In genomic region chr9:37018154-37018553, GRCm38 (mm10) we compare ENCODE assay signal across 9 mouse cellular contexts.
DNase-seq lines count a peak whose midpoint lies in the region; ATAC-seq and TF ChIP-seq lines count a peak whose summit lies in the region.
"Had no signal": no experiment of that assay in that cellular context is flagged by ENCODE, and none has a peak within 500 bp of the region (broad histone marks: within the 10 kb centered on the region; RNA-seq: fewer than 3 reads in every experiment).

No protein-coding gene starts in this region.

- H3K27ac ChIP-seq in testis, adult 2 months (ENCODE audit: control insufficient read depth, insufficient read depth, low read depth, low read length), result no peak overlapping the region
- no peak overlapping the region for H3K27ac ChIP-seq in forebrain, embryonic 10.5 days
- H3K27ac ChIP-seq: heart, embryonic 13.5 days had no signal

- DNase-seq in adrenal gland, postnatal 25 days, result peak; percentile 10
- no peak for DNase-seq in adrenal gland, postnatal 4 days (ENCODE audit: low spot score in 2 of 2)
- DNase-seq in testis, postnatal 14 days (ENCODE audit: low spot score), result no peak
- peak; percentile 50 to 72 for DNase-seq in left cerebral cortex, postnatal 36 days (ENCODE audit: low spot score in 2 of 2)
- no peak for DNase-seq in forebrain, embryonic 10.5 days (ENCODE audit: extremely low spot score, low spot score)
- DNase-seq in T-cell, adult 2 months (ENCODE audit: low spot score), result no peak

- H3K27me3 ChIP-seq in testis, adult 2 months (ENCODE audit: control insufficient read depth, insufficient read depth, low read length), result no peaks in the 10 kb centered on the region
- H3K27me3 ChIP-seq in forebrain, embryonic 10.5 days (ENCODE audit: poor library complexity, severe bottlenecking), result 0 out of 2 replicates have a peak, but pooled peaks cover 5% of the 10 kb centered on the region

- intact Hi-C loops in left cerebral cortex, postnatal 36 days (cut with DNase I), result no loop called here

- H3K4me1 ChIP-seq in testis, adult 2 months (ENCODE audit: control insufficient read depth, insufficient read depth, low read length), result peaks cover 3% of the 10 kb centered on the region; the same call in 1 of the 2 replicates
- H3K4me1 ChIP-seq in forebrain, embryonic 10.5 days, result peaks cover 47% of the 10 kb centered on the region

- H3K36me3 ChIP-seq in testis, adult 2 months (ENCODE audit: control insufficient read depth, insufficient read depth, low read length), result no peaks in the 10 kb centered on the region
- H3K36me3 ChIP-seq in forebrain, embryonic 10.5 days (replicated peaks), result no peaks in the 10 kb centered on the region
- H3K36me3 ChIP-seq: heart, embryonic 13.5 days had no signal

- no peak for ATAC-seq in CD4-positive, CD25-positive, alpha-beta regulatory T cell, adult 4 months

- TF ChIP-seq CTCF in testis, adult 2 months (IDR thresholded peaks at IDR 0.05; ENCODE audit: control insufficient read depth, insufficient read depth, insufficient replicate concordance, low read depth, low read length), result no peak

- WGBS in forebrain, embryonic 10.5 days, result 77% methylated on average over 1 of the region's 1 CpGs

- TF ChIP-seq POLR2A in testis, adult 2 months (IDR thresholded peaks at IDR 0.05; ENCODE audit: control insufficient read depth, low read depth, low read length), result no peak

- H3K9me3 ChIP-seq in forebrain, embryonic 10.5 days, result no peaks in the 10 kb centered on the region
- H3K9me3 ChIP-seq: heart, embryonic 13.5 days had no signal

- peak overlapping the region; percentile 89 for H3K4me3 ChIP-seq in testis, adult 2 months (ENCODE audit: control insufficient read depth, low read depth, low read length)
- no peak overlapping the region for H3K4me3 ChIP-seq in forebrain, embryonic 10.5 days
- H3K4me3 ChIP-seq: heart, embryonic 13.5 days had no signal

Comparison
In these comparisons a context has a peak if more than half of its experiments do, and no peak if none do; other contexts are left out.
1. DNase-seq: peak in adrenal gland, postnatal 25 days (single experiment) and left cerebral cortex, postnatal 36 days (2 of 2); none in adrenal gland, postnatal 4 days (0 of 2), testis, postnatal 14 days (single experiment), forebrain, embryonic 10.5 days (single experiment) and T-cell, adult 2 months (single experiment).